Mouse (Mus musculus) G1E-ER4 (cell line): ENCODE results near the gene Gm20388. TPM values are rescaled to one million over a fixed set of nuclear protein-coding genes. Genes with fewer than 3 reads are reported as not detected.

ENCODE experiments used
- GATA1 ChIP-seq: IDR thresholded peaks from one replicate; pipeline ENCODE4 v1.8.0; 2012; ENCODE audit warnings: low read length, inconsistent platforms
- polyA plus RNA-seq: library from polyadenylated mRNA; stranded (reverse); fragments of >175 nt; gene quantifications from 2 replicates; pipeline ENCODE4 v1.2.3, GENCODE M21; 2012

The Gm20388 gene
- polyA plus RNA-seq, 1 experiment = not detected

DNA sequence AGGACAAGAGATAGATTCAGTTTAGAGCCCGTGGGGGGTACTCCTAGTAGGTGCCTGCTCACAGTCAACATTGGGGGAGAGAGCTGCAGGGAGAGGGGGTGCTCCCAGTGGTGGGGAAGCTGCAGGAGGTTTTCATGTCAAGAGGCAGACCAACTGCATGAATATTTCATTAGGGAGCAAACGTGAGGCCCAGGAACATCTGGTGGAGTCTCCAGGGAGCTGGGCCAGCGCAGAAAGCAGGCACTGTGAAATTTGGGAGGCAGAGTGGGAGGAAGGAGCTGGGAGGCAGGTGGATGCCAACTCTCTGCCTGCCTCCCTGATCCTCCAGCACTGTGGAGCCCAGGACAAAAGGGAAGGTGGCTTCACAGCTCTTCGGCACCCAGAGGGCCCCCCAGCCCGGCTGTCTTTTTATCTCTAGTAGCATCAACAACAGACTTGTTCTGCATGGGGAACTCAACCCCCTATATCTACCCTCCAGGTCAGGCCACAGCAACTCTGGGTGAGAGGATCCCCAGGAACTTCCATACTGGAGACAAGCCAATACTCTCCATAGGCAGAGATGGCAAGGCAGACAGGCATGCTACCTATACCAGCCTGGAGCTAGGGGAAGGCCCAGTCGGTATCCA lies 2838.8 kb downstream of the Gm20388 start:
- TF ChIP-seq GATA1 = no peak

DNA sequence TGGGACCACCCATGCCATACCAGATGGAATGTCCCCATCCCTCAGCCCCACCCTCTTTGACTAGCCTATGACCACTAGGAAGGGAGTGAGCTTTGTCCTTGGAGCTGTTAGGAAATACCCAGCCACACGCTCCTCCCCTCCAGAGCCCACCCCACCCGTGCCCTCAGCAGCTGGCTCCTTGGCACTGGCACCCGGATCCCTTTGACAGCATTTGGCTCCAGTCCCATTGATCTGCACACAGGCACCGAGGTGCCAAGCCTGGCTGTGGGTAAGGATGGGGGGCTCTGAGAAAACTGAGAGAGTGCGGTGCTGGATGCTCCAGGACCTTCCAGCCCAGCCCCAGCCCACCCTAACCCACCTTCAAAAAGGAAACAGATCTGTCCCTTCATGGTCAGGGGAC lies 2840.7 kb downstream of the Gm20388 start:
- TF ChIP-seq GATA1 = no peak

DNA sequence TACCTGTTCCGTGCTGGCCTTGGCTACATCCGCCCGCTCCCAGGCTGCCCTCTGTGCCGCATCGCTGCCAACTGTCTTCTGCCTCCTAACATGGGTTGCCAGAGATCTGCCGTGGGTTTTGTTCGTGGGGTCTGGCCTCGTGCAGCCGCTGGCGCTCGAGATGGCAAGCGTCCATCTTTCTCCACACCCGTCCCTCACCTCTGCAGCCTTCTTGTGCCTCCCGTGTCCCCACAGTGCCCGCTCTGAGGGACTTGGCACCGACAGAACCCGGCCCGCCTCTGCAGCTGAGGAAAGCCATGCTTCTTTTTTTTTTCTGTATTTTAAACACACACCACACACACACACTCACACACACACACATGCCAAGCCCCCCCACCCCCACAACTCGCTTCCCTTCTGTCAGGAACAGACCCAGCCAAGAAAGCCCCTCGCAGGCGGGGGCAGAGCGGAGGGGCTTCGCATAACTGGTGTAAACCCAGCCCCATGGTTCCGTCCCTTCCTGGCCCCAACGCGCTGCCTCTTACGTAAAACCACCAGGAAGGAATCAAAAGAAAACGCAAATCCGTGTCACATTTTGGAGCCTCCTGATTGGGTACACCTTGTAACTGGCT lies 2841.6 kb downstream of the Gm20388 start:
- no peak for TF ChIP-seq GATA1

DNA sequence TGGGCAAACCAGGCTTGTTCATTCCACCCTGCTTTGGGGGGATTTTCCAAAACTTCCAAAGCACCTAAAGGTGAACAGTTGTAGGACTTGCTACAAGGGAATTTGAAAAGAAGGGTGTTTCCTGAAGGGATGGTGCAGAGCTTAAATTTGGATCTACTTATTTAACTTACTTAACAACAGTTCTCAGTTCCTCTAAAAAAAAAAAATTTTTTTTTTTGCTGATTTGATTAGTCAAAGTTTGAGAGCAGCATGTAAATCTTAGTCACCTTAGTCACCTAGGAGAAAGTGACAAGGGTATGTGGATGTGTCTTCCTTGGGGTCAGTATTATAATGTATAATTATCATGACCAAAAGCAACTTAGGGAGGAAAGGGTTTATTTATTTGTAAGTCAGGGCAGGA lies 2848.0 kb downstream of the Gm20388 start:
- TF ChIP-seq GATA1 = no peak

DNA sequence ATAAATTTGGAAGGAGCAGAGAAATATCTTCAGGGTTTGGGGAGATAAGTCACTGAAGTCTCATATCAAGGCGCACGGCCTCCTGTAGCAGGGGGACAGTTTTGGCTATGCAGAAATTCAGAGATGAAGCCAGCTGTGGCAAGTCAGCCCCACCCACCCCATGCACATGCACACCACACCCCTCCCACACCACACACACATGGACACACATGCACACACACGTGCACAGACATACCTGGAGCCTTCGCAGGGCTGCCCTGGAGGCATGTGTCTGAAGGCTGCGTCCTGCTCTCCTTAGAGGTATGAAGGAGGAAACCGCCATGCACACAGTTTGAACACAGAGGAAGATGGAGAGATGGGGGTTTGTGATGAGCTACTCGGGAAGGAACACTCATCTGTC lies 2849.5 kb downstream of the Gm20388 start:
- no peak for TF ChIP-seq GATA1

DNA sequence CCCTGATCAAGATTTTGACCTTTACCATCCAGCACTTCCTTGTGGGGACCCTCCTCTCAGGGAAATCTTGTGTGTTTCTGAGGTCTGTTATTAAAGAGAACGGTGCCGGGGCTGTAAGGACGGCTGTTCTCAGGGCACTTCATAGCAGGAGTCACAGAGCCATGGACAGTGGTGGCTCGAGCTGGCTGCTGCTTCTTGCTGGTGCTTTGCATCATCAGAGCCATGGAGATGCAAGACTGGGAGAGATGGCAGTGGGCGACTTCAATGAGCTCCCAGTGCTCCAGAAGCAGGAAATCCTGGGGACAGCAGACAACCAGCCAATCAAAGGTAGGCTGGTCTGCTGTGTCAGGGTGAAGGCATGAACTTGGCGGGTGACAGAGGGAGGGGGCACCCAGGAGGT lies 2850.5 kb downstream of the Gm20388 start:
- no peak for TF ChIP-seq GATA1

DNA sequence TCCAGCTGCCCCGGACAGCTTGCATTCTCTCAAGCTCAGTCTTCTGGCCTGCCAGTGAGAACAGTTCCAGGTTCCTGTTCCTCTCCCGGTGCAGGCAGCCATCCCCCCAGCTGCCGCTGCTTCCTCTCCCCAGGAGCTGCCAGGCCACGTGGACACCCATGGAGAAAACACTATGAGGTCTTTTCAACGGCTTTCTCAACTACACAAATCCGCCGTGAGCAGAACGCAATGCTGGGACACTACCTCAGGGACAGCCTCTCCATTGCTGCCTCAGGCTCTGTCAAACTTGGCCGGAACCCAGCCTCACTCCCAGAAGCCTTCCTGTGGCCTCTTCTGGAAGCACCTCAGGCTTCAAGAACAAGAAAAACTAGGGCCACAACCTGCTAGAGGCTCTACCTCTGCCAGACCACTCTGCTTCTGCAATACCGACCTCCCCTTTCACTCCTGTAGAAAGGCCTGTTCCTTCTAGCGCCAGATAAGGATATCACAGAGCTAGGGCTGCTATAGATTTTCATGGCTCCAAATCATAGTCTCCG lies 2852.2 kb downstream of the Gm20388 start:
- TF ChIP-seq GATA1 = no peak

DNA sequence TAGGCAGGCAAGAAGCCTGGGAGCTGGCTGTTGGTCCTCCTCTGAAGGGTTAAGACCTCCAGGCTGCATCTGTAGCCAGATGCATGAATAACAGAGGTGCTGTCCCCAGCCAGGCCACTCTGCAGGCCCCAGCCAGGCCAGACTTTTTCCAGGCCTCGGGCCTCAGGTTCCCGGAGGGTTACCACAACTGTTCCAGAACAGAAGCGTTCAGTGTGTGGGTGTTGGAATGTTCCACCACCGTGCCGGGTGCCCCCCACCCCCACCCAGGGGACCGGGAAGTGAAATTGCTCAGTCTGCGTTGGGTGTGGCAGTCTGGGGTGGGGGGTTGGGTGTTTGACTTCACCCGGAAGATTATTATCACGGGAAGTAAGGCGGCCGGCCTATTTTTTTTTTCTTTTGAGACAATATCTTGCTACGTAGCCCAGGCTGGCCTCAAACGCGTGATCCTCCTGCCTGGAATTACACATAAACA lies 2852.7 kb downstream of the Gm20388 start:
- TF ChIP-seq GATA1 = no peak

DNA sequence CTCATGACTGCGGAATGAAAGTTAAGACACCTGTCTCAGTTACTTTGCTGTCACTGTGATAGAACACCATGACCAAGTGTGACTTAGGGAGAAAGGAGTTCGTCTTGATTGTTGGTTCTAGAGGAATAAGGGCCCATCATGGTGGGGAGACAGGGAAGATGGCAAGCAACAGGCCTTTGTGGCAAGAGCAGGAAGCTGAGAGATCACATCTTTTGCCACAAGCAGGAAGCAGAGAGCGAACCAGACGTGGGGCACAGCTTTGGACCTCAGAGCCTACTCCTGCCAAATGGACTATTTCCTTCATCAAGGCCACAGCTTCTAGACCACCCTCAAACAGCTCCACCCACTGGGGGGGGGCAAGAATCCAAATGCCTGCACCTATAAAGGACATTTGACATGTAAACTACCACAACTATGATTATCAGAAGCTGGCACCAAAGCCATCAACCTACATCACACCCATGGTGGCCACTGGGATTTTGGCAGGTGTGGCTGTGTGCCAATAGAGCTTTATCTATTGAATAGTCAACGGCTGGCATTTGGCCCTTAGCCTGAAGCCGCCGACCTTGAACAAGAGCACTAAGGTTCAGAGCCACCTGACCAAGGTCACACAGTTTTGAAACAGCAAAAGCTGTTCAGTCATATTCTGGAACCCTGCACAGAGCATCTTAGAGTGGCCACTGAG lies 2854.3 kb downstream of the Gm20388 start:
- no peak for TF ChIP-seq GATA1

DNA sequence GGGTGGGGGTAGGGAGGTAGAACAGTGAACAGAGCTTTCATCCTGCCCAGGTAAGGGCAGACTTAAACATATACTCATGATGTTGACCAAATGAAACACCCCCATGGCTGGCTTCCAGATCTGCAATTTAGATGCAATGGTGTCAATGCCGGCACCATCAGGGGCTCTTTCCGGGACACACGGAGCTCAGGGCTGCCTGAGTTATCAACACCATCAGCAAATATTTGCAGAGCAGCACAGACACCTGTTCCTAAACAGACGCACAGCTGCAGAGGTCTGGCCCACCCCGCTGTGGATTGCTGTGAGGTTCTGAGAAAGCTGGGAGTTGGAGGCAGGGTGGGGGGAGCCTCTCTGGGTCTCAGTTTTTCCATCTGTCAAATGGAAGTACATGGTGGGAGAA lies 2855.5 kb downstream of the Gm20388 start:
- no peak for TF ChIP-seq GATA1

DNA sequence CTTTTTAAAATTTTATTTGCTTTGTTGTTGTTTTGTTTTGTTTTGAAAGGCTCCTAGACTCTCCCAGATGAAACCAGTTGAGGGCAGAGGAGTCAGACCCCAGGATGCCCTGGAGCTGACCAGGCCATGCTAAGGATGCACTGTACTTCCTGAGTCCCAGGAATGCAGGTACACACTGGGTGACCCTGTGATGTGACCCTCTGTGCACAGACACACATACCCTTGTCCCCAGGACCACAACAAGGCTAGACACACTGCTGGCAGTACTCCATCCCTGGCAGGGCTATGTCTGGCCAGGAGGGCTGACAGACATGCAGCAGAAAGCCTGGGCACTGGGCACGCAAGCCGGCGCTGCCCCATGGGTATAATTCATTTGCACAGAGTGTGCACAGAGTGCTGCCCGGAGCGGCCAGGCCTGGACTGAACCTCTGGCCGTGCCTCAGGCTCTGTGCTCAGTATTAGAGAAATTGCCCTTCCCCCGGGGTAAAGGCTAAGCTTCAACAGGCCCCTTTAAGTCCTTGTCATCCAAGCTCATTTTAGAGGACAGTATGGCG lies 2856.1 kb downstream of the Gm20388 start:
- TF ChIP-seq GATA1 = no peak

DNA sequence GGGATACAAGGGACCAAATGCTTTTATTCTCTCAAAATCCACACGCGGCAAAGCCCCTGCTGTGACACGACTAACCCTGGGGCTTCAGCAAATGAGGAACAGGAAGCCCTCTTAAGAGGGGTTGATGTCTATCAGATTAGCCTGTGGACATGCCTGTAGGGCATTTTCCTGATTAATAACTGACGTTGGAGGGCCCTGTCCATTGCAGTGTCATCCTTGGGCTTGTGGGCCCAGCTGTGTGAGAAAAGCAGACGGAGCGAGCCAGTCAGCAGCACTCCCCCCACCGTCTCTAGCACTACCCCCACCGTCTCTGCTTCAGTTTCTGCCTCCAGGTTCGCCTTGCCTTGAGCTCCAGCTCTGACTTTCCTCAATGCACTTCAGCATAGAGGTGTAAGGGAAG lies 2856.6 kb downstream of the Gm20388 start:
- no peak for TF ChIP-seq GATA1

DNA sequence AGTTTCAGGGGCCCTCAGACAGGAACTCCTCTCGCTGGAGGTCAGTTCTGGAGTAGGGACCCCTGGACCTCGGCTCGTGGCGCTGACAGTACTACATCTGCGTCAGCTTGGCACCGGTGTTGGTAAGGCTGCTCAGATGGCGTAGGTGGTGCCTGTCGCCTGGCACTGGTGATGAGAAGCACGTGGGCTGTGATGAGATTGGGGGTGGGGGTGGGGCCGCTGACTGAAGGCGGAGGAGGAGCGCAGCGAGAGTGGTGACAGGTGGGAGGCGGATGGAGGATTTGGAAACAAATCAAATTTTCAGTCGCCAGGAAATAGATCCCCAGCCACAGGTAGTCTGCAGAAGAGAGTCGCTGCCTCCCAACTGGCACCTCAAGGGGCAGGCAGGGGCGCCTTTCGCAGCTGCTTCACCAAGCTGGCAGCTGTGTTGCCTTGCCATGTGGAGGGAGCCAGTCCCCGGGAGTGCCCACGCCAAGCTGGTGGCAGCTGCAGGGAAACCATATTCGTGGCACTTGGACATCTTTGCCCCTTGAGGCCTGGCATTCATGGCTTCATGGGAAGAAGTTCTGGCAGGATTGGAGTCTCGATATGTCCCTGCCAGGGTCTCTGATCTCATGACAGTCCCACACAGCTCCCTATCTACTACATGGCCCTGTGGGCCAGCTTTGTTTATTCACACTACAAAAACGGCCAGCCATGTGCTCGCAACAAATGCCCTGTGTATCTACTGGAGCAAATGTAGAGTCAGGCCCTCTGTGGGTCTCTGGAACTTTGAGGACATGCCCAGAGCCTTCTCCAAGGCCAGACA lies 2858.8 kb downstream of the Gm20388 start:
- TF ChIP-seq GATA1 = no peak

DNA sequence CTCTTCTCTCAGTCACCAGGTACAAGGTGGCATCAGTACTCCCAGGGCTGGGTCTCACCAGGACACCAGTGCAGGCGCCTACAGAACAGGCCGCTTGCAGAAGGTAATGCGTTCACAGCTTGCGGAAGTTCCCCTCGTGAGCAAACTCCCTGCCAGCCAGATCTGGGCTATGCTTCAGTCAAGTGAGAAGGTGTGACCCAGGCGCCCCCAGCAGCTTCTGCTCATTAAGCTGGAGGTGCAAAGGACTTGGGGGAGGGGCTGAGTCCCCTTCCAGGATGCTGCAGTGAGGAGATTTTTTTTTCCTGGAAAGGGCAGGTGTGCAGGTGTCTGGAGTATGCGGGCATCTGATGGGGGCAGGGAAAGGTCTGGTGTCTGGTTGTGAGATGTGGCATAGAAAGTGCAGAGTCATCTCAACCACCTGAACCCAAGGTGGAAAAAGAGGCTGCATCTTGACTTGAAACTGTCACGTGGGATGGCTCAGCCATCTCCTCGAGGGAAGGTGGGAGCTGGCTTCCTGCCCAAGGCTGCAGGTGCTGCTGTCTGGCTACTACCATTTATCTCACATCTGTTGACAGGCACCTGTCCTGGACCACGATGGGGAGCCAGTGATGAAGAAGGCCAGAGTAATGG lies 2861.9 kb downstream of the Gm20388 start:
- TF ChIP-seq GATA1 = no peak
